Mouse (Mus musculus): ENCODE data around the gene Il10. TPM values are rescaled to one million over a fixed set of nuclear protein-coding genes. Genes with fewer than 3 reads are reported as not detected.

The Il10 gene
- total RNA-seq, 2 experiments from 2014 or later: not detected

DNA sequence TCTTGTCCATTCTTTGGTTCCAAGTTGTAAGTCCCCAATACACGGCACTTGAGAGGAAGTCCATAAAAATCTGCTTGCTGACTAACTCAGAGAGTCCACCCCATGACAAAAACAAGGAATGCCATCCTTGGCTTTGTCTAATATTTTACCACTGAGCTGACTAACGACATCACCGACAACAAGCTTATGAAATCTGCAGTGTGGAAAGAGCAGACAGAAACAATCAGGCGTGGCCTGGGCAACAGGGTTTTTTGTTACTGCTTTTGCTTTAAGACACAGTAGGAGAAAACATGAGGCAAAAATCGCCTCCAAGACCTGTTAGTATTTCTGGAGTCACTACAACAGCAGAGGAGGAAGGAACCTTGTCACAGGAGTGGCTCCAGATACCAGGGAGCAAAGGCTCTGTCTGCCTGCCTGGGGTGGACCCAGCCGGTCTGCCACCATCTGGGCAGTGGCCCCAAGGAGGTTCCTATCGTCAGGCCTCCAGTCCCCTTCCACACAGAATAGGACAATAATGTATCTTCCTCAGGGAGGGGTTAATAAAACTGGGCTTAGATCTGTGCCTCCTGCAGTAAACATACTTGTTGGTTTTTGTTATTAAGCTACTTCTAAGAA lies 52.8 kb downstream of the Il10 start:
- no peak for DNase-seq
- intact Hi-C loops (cut with DNase I): no loop called here

DNA sequence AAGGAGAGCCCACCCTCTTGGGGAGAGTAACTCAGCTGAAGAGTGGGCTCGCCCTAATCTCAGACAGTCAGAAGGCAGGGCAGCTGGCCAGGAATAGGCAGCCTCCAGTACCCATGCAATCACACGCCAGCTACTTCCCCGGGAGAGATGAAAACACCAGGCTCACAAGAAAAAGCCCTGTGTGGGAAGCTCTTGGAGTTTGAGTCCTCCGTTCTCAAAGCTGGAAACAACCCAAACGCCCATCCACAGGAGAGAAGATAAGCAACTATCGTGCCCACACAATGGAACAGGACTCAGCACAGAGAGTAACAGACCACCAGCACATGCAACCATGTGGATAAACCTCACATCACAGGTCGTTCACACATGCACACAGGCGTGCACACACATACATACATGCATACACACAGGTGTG lies 54.9 kb downstream of the Il10 start:
- DNase-seq: peak in 1 of 2 experiments; percentile 47
- intact Hi-C loops (cut with DNase I): no loop called here

Other genes starting within 250 kb of the Il10 start
- gene Fcamr, start 218.9 kb upstream of the Il10 start, total RNA-seq (2021): under 1 TPM; 0.17 to 0.41 TPM
- under 1 TPM in 1 of 2 experiments, not detected in 1; 0.19 TPM for gene Pigr, start 193.2 kb upstream of the Il10 start, total RNA-seq (2021)
- under 1 TPM; 0.41 to 0.61 TPM for gene Fcmr, start 154.2 kb upstream of the Il10 start, total RNA-seq (2021)
- not detected for gene Il24, start 132.4 kb upstream of the Il10 start, total RNA-seq (2021)
- not detected for gene Il20, start 108.4 kb upstream of the Il10 start, total RNA-seq (2021)
- gene Il19, start 79.7 kb upstream of the Il10 start, total RNA-seq (2021): not detected
- 100 to 1,000 TPM; 209 to 221 TPM for gene Mapkapk2, start 78.0 kb downstream of the Il10 start, total RNA-seq (2021)
- under 1 TPM; 0.37 to 0.53 TPM for gene Dyrk3, start 118.5 kb downstream of the Il10 start, total RNA-seq (2021)
- 10 to 100 TPM; 36.4 to 38.2 TPM for gene Eif2d, start 133.3 kb downstream of the Il10 start, total RNA-seq (2021)
- 1 to 10 TPM; 2.4 to 5.1 TPM for gene Rassf5, start 225.4 kb downstream of the Il10 start, total RNA-seq (2021)